Mouse (Mus musculus) hematopoietic stem cell, adult 5-6 weeks (primary cell): ENCODE data around the gene Nfatc2ip. TPM values are rescaled to one million over a fixed set of nuclear protein-coding genes. Genes with fewer than 3 reads are reported as not detected.

ENCODE experiments used
- ATAC-seq, 2 experiments: fragments of 125-278 bp in 1 of 2; replicated peaks in 1 of 2; 2 replicates each; pipeline ENCODE4 v1.8.0; 2016 to 2017; ENCODE audit warnings: inconsistent platforms in 2 of 2, mild to moderate bottlenecking in 2 of 2, moderate number of reproducible peaks in 2 of 2, low read depth in 1 of 2, moderate TSS enrichment in 1 of 2; ENCODE audit not compliant: low FRiP score in 2 of 2, poor library complexity in 2 of 2, severe bottlenecking in 2 of 2, insufficient read depth in 1 of 2, low TSS enrichment in 1 of 2
- total RNA-seq: library from RNA; stranded (forward); fragments of 172-1452, 232-1000 nt; gene quantifications from 2 replicates; pipeline ENCODE4 v1.2.3, GENCODE M21; 2017

Gene Nfatc2ip
- total RNA-seq, 1 experiment from 2014 or later, result 14.4 TPM

GRCm38 (mm10) chr7:126369393-126369792 lies 27.1 kb downstream of the Nfatc2ip start, which contains the start of gene Lat:
TSS of gene Lat (minus strand) at chr7:126369570.
- peak; percentile 95 to 97 for ATAC-seq

- no peak for ATAC-seq
Observed at GRCm38 (mm10) chr7:126368367-126368766, 28.2 kb downstream of the Nfatc2ip start.

DNA sequence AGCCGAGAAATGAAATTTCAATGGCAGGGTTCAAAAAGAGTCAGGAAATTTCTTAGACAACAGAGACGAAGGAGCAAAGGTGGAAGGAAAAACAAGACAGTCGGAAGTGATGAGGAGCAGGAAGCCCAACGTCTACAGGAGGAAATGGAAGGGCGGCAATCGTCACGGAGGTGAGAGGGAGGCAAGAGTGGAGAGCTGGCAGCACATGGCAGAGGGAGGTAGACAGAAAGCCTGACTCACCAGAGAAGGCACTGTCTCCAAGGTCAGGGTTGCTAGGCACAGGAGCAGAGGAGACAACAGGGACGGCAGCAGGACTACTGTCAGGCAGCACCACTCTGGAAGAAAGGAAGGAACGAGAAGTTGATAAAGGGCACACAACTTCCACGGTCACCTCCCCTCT lies 28.9 kb downstream of the Nfatc2ip start:
- no peak for ATAC-seq

GRCm38 (mm10) chr7:126363038-126363437 lies 33.5 kb downstream of the Nfatc2ip start:
- no peak for ATAC-seq

- ATAC-seq, result no peak
Observed at GRCm38 (mm10) chr7:126359049-126359448, 37.5 kb downstream of the Nfatc2ip start.

- ATAC-seq, result no peak
Observed at GRCm38 (mm10) chr7:126358413-126358812, 38.1 kb downstream of the Nfatc2ip start.

DNA sequence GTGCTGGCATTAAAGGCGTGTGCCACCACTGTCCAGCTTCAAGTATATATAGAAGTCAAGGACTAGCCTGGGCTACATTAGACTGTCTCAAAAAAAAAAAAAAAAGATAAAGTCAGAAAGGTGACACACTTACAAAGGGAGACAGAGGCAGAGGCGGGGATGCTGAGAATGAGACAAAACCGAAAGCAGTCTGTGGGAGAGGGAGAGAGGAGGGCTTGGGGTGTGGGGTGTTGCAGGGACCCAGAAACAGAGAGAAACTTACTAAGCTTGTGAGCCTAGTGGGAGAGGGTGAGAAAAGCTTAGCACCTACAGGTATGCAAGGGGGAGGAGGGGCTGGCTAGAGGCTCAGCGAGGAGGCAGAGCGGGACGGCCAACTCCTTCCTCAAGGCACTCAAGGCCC lies 38.7 kb downstream of the Nfatc2ip start:
- ATAC-seq, result no peak

- peak; percentile 29 to 33; a peak in 2 of 4 replicates for ATAC-seq
Observed at GRCm38 (mm10) chr7:126356793-126357591, 39.5 kb downstream of the Nfatc2ip start.

GRCm38 (mm10) chr7:126355847-126356597 lies 40.5 kb downstream of the Nfatc2ip start:
- ATAC-seq, result no peak

- ATAC-seq, result no peak
Observed at GRCm38 (mm10) chr7:126354738-126355614, 41.6 kb downstream of the Nfatc2ip start.

- no peak for ATAC-seq
Observed at GRCm38 (mm10) chr7:126353994-126354365, 42.6 kb downstream of the Nfatc2ip start.

DNA sequence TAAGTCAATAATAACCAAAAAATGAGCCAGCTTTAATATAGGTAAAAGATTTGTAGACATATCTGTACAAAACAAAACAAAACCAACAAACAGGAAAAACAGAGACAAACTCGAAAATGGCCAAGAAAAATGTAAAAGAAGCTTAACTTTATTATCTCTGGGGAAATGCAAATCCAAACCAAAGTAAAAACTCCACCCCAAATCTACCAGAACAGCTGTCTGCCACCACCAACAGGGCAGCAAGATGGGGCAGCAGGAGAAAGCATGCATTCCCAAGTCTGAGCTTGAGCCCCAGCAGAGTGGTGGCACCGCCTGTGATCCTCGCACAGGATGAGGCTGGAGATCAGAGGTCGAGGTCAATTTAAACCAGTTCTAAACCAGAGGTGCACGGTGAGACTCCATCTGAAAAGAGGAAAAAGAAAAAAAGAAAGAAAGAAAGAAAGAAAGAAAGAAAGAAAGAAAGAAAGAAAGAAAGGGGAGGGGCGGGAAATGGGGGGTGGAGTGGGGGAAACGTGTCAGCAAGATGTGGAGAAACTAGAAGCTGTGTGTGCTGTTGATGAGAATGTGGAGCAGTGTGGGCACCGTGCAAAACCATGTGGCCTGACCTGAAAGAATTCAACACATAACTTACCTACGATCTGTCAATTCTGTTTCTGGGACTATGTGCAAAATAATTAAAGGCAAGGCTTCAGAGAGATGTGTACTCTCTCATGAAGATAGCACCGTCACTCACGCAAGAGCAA lies 43.1 kb downstream of the Nfatc2ip start:
- no peak for ATAC-seq

GRCm38 (mm10) chr7:126351419-126351951 lies 45.1 kb downstream of the Nfatc2ip start:
- ATAC-seq, result no peak

DNA sequence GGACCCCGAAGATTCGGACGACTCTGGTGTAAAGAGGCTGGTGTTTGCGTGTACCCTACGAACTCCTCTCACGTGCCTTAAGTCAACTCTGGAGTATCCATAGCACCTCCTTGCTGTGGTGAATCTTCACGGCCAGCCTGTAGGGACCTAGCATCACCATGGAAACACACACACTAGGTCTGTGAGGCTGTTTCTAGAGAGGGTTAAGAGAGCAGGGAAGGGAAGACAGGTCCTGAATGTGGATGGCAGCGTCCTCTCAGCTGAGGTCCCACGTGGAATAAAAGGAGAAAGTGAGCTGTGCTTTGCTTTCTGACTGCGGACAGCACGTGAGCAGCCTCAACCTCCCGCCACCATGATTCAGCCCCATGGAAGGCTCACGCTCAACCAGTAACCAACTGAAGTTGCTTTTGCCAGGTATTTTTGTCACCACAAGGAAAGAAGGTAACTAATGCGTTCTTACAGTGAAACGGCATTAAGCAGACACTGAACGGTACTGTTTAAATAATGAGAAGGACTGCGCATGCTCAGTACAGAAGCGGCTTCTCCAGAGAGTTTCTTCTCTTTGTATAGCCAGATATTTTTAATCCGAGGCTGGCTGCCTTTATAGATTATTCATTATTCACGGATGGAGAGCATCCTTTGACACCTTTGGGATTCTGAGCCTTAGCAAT lies 45.7 kb downstream of the Nfatc2ip start:
- ATAC-seq, result no peak

DNA sequence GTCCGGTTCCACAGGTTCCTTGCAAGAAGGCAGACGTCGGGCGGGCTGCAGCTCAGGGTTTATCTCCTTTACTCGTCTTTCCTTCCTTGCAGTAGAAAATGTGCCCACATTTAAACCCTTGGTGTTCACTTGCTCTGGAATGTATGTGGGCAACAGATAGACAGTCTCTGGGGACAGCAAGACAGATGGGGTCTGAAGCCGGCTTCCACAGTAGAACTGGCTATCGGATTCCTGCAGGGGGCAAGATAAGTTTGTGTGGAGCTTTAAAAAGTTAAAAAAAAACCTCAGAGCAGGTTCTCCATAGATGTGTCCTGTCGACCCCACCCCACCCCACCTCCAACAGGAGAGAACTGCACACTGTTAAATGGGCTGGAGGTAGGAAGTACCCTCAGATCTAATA lies 48.2 kb downstream of the Nfatc2ip start:
- no peak for ATAC-seq

GRCm38 (mm10) chr7:126347098-126347497 lies 49.4 kb downstream of the Nfatc2ip start:
- ATAC-seq, result no peak
